Mouse (Mus musculus) heart, embryonic 15.5 days (tissue): ENCODE measurements around the gene Tfap2a. TPM values are rescaled to one million over a fixed set of nuclear protein-coding genes. Genes with fewer than 3 reads are reported as not detected.
A peak's percentile ranks its signal among the peaks of the same experiment; 100 is the strongest.

ENCODE experiments used
- ATAC-seq: fragments of 200-750 bp; cut with Nextera tagmentation; replicated peaks from 2 replicates; pipeline ENCODE4 v1.8.0; 2017; ENCODE audit warnings: low read depth, moderate TSS enrichment; ENCODE audit not compliant: insufficient number of reproducible peaks, insufficient read depth, low FRiP score
- H3K27ac ChIP-seq: fragments of 300-500 bp; sonication (generic); 2 replicates; pipeline ENCODE4 v1.5.1; 2015; ENCODE audit warnings: mild to moderate bottlenecking, inconsistent platforms
- H3K27me3 ChIP-seq: fragments of 300-500 bp; sonication (generic); 2 replicates; pipeline ENCODE4 v1.6.1; 2015; ENCODE audit warnings: inconsistent platforms
- H3K36me3 ChIP-seq: fragments of 300-500 bp; sonication (generic); 2 replicates; pipeline ENCODE4 v1.6.1; 2015; ENCODE audit warnings: mild to moderate bottlenecking, inconsistent platforms
- H3K4me1 ChIP-seq: fragments of 300-500 bp; sonication (generic); replicated peaks from 2 replicates; pipeline ENCODE4 v1.6.1; 2015; ENCODE audit warnings: inconsistent platforms
- H3K4me2 ChIP-seq: fragments of 300-500 bp; sonication (generic); 2 replicates; pipeline ENCODE4 v1.6.1; 2015; ENCODE audit warnings: inconsistent platforms, mild to moderate bottlenecking, moderate library complexity
- H3K4me3 ChIP-seq: fragments of 300-500 bp; sonication (generic); 2 replicates; pipeline ENCODE4 v1.5.1; 2015; ENCODE audit warnings: mild to moderate bottlenecking, inconsistent platforms
- H3K9ac ChIP-seq: fragments of 300-500 bp; sonication (generic); 2 replicates; pipeline ENCODE4 v1.6.1; 2015; ENCODE audit warnings: mild to moderate bottlenecking, inconsistent platforms
- H3K9me3 ChIP-seq: fragments of 300-500 bp; sonication (generic); replicated peaks from 2 replicates; pipeline ENCODE4 v1.6.1; 2016; ENCODE audit warnings: inconsistent platforms
- WGBS: fragments of 180-500 bp; shearing (Covaris S2); methylation state at CpG from one replicate; pipeline ENCODE4 v1.1.7; 2015; ENCODE audit warnings: mixed read lengths; 5-methylcytosine and 5-hydroxymethylcytosine counted together
- polyA plus RNA-seq: library from polyadenylated mRNA; unstranded; fragments of >200 nt; fragmentation: Nextera tagmentation; extraction: Ambion mirVana; gene quantifications from 2 replicates; pipeline ENCODE4 v1.2.1, GENCODE M21; 2015

Tfap2a gene
- polyA plus RNA-seq, 1 experiment from 2014 or later: 0.08 TPM

- peaks cover 99% of the 10 kb centered on the region for H3K27me3 ChIP-seq
- H3K9ac ChIP-seq: no peak overlapping the region
- 3% methylated on average over 11 of the region's 11 CpGs for WGBS
- H3K4me3 ChIP-seq: no peak overlapping the region
- H3K9me3 ChIP-seq: no peaks in the 10 kb centered on the region
- H3K27ac ChIP-seq: no peak overlapping the region
- H3K36me3 ChIP-seq: no peaks in the 10 kb centered on the region
- peaks cover 7% of the 10 kb centered on the region for H3K4me1 ChIP-seq
- no peak overlapping the region for H3K4me2 ChIP-seq
- ATAC-seq: no peak
Observed at GRCm38 (mm10) chr13:40710062-40710342, 28.2 kb downstream of the Tfap2a start.

- H3K4me1 ChIP-seq: peaks cover 11% of the 10 kb centered on the region
- peaks cover 99% of the 10 kb centered on the region for H3K27me3 ChIP-seq
- H3K36me3 ChIP-seq: no peaks in the 10 kb centered on the region
- no peak for ATAC-seq
- 3% methylated on average over 21 of the region's 21 CpGs for WGBS
- H3K9ac ChIP-seq: no peak overlapping the region
- H3K9me3 ChIP-seq: no peaks in the 10 kb centered on the region
- no peak overlapping the region for H3K4me2 ChIP-seq
- H3K27ac ChIP-seq: no peak overlapping the region
- H3K4me3 ChIP-seq: no peak overlapping the region
Observed at GRCm38 (mm10) chr13:40709321-40710061, 28.7 kb downstream of the Tfap2a start.

DNA sequence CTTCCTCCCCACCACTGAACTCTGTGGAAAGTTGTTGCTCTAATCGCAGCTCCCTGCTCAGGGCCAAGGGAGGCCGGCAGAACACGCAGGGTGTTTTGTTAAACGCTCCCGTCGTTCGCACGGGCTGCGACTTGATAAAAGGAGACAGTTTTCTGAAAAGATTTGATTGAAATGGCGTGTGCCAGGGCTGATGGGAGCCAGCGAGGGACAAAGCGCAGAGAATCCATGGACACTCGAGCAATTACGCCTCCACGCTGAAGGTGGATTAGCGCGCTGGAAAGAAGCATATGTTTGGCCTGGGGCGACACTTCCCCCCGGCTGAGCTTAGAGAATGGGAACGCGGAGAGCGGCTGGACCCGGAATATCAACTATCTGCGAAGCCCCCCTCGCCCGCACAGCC, 29.3 kb downstream of the Tfap2a start:
- Histone ChIP-seq H3K9ac (no peak overlapping the region), H3K4me2 (no peak overlapping the region), H3K36me3 (no peaks in the 10 kb centered on the region)

GRCm38 (mm10) chr13:40708271-40708670, 29.9 kb downstream of the Tfap2a start:
- WGBS: 5% methylated on average over 5 of the region's 5 CpGs
- H3K4me1 ChIP-seq: peaks cover 19% of the 10 kb centered on the region
- H3K4me3 ChIP-seq: no peak overlapping the region
- no peak for ATAC-seq
- no peaks in the 10 kb centered on the region for H3K9me3 ChIP-seq
- no peak overlapping the region for H3K4me2 ChIP-seq
- no peak overlapping the region for H3K9ac ChIP-seq
- no peak overlapping the region for H3K27ac ChIP-seq
- H3K27me3 ChIP-seq: peaks cover 99% of the 10 kb centered on the region
- no peaks in the 10 kb centered on the region for H3K36me3 ChIP-seq

More for the DNA sequence above, 29.3 kb downstream of the Tfap2a start:
- Histone ChIP-seq H3K27me3 (peaks cover 99% of the 10 kb centered on the region), H3K27ac (no peak overlapping the region), H3K9me3 (no peaks in the 10 kb centered on the region), H3K4me1 (peaks cover 17% of the 10 kb centered on the region), H3K4me3 (no peak overlapping the region)
- ATAC-seq: no peak
- 1% methylated on average over 26 of the region's 26 CpGs for WGBS

- H3K9me3 ChIP-seq: no peaks in the 10 kb centered on the region
- H3K36me3 ChIP-seq: no peaks in the 10 kb centered on the region
- no peak overlapping the region for H3K4me3 ChIP-seq
- peaks cover 19% of the 10 kb centered on the region for H3K4me1 ChIP-seq
- H3K27me3 ChIP-seq: peaks cover 100% of the 10 kb centered on the region
- 5% methylated on average over 3 of the region's 3 CpGs for WGBS
- H3K27ac ChIP-seq: no peak overlapping the region
- no peak overlapping the region for H3K4me2 ChIP-seq
- ATAC-seq: no peak
- H3K9ac ChIP-seq: no peak overlapping the region
Observed at GRCm38 (mm10) chr13:40707646-40708045, 30.5 kb downstream of the Tfap2a start.

DNA sequence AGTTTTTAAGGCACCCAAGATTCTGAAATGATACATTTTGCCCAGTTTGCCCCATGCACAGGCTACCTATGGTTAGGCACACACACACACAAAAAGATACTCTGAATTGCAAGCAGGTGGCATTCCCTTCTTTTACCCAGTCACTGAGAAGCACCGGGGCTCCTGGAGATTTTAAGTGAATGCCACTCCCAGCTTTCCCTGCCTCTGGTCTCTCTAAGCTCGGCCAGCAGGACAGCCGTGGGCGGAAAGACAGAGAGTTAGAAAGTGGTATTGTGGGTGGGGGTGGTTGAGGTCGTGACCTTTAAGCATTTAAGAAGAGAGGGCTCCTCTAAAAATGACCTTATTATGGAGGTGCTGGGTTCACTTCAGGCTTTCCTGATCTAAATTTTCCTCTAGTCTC, 31.6 kb downstream of the Tfap2a start:
- H3K9me3 ChIP-seq: no peaks in the 10 kb centered on the region
- no peaks in the 10 kb centered on the region for H3K36me3 ChIP-seq
- no peak overlapping the region for H3K27ac ChIP-seq
- peaks cover 100% of the 10 kb centered on the region for H3K27me3 ChIP-seq
- H3K4me2 ChIP-seq: no peak overlapping the region
- H3K4me1 ChIP-seq: peaks cover 19% of the 10 kb centered on the region
- no peak overlapping the region for H3K4me3 ChIP-seq
- H3K9ac ChIP-seq: no peak overlapping the region
- WGBS: 12% methylated on average over 5 of the region's 5 CpGs
- ATAC-seq: no peak

- H3K36me3 ChIP-seq: no peaks in the 10 kb centered on the region
- H3K4me3 ChIP-seq: no peak overlapping the region
- 3% methylated on average over 4 of the region's 4 CpGs for WGBS
- H3K4me1 ChIP-seq: peaks cover 19% of the 10 kb centered on the region
- H3K4me2 ChIP-seq: no peak overlapping the region
- no peak for ATAC-seq
- no peak overlapping the region for H3K27ac ChIP-seq
- H3K9me3 ChIP-seq: no peaks in the 10 kb centered on the region
- H3K27me3 ChIP-seq: peaks cover 100% of the 10 kb centered on the region
- H3K9ac ChIP-seq: no peak overlapping the region
Observed at GRCm38 (mm10) chr13:40705821-40706425, 32.3 kb downstream of the Tfap2a start.

GRCm38 (mm10) chr13:40704864-40705455, 33.2 kb downstream of the Tfap2a start:
- no peak overlapping the region for H3K9ac ChIP-seq
- no peak overlapping the region for H3K27ac ChIP-seq
- H3K36me3 ChIP-seq: no peaks in the 10 kb centered on the region
- H3K27me3 ChIP-seq: peaks cover 98% of the 10 kb centered on the region
- no peak for ATAC-seq
- H3K4me3 ChIP-seq: peak overlapping the region; percentile 25
- 1% methylated on average over 28 of the region's 28 CpGs for WGBS
- peaks cover 19% of the 10 kb centered on the region for H3K4me1 ChIP-seq
- peak overlapping the region; percentile 21; the same call in 1 of the 2 replicates for H3K4me2 ChIP-seq
- H3K9me3 ChIP-seq: no peaks in the 10 kb centered on the region

- Histone ChIP-seq H3K36me3 (no peaks in the 10 kb centered on the region), H3K27ac (no peak overlapping the region), H3K4me1 (peaks cover 19% of the 10 kb centered on the region), H3K27me3 (peaks cover 95% of the 10 kb centered on the region), H3K4me3 (peak overlapping the region; percentile 25), H3K4me2 (peak overlapping the region; percentile 38; the same call in 1 of the 2 replicates), H3K9ac (no peak overlapping the region), H3K9me3 (no peaks in the 10 kb centered on the region)
- no peak for ATAC-seq
- WGBS: under 1% methylated on average over 38 of the region's 38 CpGs
Observed at GRCm38 (mm10) chr13:40703982-40704501, 34.1 kb downstream of the Tfap2a start.

DNA sequence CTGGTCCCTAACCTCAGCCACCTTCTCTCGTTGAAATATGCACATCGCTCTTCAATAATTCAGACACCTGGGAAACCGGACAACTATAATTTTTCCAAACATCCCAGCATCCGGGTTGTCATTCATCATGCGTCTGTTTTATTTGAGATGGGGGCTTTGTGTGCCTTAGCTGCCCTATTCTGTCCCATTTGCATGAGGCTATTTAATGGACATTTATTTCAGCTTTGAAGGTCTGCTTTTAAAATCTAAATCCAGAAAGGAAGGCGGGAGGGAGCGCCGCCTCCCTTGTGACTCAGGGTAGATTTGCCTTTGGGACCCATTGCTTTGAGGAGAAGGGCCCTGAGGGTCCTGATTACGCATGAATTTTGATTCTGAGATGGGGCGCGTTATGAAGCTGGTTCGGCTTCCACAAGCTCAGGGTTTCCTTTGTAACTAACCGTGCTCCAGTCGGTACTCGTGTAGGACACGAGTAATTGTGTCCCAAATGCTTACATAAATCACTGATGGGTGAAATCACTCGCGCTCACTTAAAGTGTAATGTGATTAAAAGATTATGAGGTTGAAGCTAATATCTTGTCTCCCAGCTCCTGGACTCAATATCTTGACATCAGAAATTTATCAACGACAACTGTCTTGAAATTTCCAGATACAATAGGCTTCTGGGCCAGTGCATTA, 34.9 kb downstream of the Tfap2a start:
- Histone ChIP-seq H3K36me3 (no peaks in the 10 kb centered on the region), H3K9me3 (no peaks in the 10 kb centered on the region), H3K4me1 (peaks cover 17% of the 10 kb centered on the region), H3K4me2 (no peak overlapping the region), H3K9ac (no peak overlapping the region), H3K4me3 (no peak overlapping the region), H3K27me3 (peaks cover 88% of the 10 kb centered on the region), H3K27ac (no peak overlapping the region)
- ATAC-seq: no peak
- 4% methylated on average over 19 of the region's 19 CpGs for WGBS

- Histone ChIP-seq H3K27ac (no peak overlapping the region), H3K4me2 (no peak overlapping the region), H3K9ac (no peak overlapping the region), H3K4me1 (peaks cover 17% of the 10 kb centered on the region), H3K36me3 (no peaks in the 10 kb centered on the region), H3K9me3 (no peaks in the 10 kb centered on the region), H3K27me3 (peaks cover 88% of the 10 kb centered on the region), H3K4me3 (no peak overlapping the region)
- no peak for ATAC-seq
- WGBS: 7% methylated on average over 30 of the region's 30 CpGs
Observed at GRCm38 (mm10) chr13:40702361-40703122, 35.6 kb downstream of the Tfap2a start.
